Mouse (Mus musculus) 416B (cell line): Measurements from ENCODE around the gene Grhl1.

Source experiments
- DNase-seq: peaks from one replicate; pipeline ENCODE4 v3.0.0; 2011; ENCODE audit warnings: low read depth

Gene Grhl1

DNA sequence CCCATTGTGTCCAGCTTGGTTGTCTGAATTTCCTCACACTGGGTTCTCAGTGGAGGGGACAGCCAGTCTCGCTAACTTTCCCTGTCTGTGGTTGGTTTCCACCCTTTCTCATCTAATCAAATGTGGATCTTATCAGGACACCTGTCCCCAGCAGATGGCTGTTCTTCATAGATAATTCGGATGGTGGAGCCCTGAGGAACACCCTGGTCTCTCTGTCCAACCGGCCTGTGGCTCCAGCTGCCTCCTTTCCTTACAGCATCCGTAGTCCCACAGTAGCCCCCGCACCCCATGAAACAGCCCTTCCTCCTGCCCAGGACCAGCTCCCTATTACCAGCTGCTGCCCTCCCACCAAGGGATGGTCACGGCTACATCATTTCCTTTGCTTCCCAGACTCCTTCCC, 73.8 kb downstream of the Grhl1 start:
- DNase-seq = peak; percentile 31

DNA sequence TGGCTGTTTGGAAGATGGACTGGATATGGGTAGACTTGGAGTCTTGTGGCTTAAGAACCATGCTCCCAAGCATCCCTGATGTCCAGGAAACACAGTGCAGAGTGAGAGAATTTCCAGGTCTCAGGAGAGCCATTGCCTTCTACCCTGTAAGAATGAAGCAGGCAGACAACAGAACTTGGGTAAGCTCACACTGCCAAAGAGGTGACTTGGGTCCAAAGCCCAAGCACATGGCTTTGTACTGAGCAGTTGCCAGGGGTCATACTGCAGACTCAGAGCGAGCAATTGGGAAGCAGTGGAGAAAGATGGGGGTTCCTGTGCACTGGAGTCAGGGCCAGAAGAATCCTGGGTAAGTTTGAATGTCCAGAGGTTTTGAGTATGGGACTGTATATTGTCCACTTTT, 76.0 kb downstream of the Grhl1 start:
- DNase-seq = no peak

DNA sequence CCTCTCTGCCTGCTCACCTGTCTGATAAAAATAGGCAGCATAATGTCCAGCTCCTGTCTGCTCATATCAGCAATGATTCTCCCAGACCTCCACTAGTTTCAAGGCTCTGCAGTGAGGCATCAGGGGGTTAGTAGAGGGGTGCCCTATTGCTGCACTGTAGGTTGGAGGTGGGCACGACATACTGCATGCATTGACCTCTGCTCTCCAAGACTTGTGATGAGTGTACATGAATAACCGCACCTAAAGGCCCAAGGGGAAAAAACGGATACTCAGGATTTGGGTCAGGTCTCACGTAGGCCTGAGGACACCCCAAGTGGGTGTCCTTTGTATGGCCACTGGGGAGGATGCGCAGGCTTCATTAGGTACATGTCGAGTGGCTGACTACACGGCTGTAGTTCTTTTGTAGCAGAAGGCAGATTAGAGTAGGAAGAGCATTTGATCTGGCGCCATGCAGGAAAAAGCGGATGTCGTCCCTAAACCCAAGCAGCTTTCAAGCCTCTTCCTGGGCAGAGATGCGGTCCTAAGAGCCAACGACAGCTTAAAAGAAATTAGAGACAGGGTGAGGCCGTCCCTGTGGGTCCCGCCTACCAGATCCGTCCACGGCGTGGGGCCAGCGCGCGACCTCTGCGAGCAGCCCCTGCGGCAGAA, 78.5 kb downstream of the Grhl1 start:
- DNase-seq = no peak

DNA sequence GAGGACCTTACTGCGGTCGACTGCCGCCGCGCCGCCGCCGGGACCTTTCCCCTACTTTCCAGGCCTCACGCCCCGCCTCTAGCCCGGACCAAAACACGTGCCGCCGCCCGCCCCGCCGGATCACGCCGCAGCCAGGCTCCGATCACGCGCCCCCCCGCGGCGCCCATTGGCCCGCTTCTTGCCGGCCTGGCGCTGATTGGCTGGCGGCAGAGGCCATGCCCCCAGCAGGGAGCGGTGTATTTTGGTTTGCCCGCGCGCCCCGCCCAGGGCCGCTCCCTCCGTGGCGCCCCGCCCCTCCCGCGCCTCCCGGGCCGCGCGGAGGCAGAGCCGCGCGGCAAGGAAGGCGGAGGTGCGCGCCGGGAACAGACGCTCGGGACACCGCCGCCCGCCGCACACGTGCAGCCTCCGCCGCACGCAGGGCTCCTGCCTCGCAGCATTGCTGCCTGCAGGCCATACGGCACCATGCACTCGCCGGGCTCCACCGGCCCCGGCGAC, 79.0 kb downstream of the Grhl1 start, which contains the start of gene Klf11:
Klf11 (plus strand) TSS at position 212 of the 495 bp plus-strand sequence.
- DNase-seq = peak; percentile 94

DNA sequence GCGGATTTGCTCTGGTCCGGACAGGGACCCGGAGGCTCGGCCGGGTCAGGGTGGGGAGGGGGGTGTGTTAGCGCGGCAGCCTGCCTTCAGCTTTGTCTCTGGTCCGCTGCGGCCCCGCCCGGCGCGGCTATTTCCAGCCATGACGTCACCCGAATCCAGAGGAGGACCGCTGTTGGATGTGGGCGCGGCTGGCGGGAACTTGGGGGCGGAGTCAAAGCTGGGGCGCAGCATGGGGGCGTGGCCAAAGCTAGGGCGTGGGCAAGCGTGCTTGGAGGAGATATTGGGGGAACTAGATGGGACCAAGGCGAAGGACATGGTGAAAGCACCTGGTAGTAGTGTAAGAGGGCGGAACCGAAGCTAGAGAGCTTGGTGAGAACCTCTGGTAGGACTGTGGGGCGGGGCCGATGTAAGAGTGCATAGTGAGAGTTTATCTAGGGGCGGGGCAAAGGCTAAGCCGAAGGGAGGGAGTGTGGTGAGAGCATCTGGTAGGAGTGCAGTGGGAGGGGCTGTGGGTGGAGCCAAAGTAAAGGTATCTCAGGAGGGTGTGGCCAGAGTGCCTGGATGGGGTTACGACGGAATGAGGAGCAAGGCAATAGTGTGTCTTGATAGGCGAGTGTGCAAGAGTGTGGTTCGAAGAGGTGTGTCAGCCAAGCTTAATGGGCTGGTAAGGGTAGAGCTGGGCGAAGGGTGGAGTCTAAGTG, 79.7 kb downstream of the Grhl1 start:
- peak; percentile 97 for DNase-seq

DNA sequence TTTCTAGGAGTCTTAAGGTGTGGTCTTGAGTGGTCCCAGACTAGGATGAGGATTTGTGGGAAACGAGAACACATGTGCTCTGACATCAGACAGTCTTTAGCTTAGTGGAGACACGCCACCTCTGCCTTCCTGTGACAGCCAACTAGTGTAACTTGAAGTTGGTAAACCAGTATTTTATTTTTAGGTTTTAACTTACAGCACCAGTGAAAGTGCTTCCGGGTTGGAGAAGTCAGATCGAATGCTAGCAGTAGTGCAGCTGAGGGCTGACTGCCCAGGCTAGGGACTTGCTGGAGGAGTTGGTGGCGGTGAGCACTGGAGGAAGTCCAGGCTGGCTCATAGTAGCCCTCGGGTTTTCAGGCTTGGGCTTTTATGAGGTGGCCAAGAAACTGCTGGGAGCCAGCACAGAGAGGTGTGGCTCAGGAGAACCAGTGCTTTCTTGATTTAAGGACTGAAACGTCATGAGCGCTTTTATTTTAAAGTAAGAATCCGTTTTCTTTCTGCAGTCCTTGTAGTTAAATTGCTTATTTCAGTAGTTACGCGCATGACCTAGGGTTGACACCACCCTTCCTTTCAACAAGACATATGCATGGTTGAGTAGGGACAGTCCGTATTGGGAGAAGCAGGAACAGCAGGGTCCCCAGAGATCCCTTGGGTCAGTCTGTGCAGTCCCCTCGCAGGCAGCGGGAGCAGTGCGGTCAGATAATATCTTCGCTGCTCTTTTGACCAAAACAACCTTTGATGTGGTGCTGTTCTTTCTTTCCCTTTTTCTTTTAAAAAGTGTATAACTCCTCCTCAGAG, 82.2 kb downstream of the Grhl1 start:
- DNase-seq = no peak

DNA sequence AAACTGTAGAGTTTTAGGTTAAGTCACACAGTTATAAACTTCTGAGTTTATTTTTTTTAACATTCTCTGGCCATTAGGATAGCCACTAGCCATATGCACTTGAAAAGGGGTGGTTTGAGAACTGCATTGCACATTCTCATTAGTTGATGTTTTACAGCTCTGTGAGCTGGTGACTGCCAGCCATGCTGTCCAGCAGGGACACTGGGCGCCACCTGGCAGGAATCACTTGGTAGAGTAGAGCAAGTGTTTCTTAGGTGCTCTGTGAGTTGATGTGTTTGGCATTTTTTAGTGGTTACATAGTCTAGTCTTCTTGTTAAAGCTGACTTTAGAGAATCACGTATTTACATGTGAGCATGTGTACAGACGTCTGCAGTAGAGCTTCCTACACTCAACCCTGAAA, 84.4 kb downstream of the Grhl1 start:
- DNase-seq = no peak

DNA sequence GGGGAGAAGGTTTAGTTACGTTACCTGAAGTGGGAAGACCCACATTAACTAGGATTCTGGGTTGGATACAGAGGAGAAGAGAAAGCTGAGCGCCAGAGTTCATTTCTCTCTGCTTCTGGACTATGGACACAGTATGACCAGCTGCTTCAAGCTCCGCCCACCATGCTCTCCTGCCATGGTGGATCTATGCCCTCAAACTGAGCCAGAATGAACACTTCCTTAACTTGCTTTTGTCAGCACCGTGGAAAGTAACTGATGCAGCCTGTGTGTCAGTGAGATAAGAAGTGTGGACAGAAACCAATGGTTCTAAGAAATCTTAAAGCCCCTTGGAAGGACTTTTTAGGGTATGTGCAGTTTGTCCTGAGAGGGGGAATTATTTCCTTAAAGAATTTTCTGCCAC, 86.9 kb downstream of the Grhl1 start:
- no peak for DNase-seq

DNA sequence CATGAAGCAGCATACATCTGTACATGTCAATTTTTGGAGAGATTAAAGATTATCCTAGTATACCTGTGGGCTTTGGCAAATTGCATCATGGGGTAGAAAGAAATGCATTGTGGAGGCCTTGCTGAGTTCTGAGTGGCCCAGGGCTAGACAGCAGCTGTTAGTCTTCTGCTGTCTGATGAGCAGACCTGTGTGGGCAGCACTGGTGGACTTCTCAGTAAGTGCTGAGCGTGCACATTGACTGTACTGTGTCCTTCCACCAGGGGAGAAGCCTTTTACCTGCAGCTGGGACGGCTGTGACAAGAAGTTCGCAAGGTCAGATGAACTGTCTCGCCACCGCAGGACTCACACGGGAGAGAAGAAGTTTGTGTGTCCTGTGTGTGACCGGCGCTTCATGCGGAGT, 87.8 kb downstream of the Grhl1 start:
- DNase-seq = no peak

DNA sequence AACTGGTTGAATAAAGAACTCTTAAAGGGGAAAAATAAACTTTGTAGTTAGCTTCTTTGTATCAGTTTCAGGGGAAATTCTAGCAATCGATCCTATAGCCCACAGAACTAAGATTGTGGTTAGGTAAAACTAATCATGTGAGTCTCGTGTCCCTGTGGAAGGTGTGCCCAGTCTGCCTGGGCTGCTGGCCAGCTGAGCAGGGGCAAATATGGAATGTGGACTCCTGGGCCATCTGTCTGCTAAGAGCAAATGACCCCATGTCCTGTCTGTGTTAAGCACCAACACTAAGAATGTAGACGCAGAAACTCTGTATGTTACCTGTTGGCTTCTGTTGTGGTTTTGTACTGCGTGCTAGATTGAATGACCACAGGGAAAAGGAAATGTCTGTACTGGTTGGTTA, 89.0 kb downstream of the Grhl1 start:
- DNase-seq = no peak

DNA sequence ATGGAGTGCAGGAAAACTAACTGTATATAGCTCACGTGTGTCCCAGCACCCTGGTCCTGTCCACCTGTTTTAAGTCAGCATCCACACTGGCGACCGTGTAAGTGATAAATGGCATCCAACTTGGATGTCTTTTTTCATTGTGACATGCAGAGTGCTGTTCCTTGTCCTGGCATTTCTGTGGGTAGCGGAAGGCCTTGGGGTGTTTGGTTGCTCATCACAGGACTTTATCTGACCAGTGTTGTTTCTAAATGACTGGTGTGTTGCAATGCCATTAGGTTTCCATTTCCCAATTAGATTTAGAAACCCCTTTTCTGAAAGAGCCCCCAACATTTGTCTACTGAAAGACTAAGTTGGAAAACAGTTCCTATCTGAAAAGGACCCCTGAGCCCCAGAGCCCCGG, 90.0 kb downstream of the Grhl1 start:
- DNase-seq = peak; percentile 49
